Mouse (Mus musculus) ES-E14 (cell line): ENCODE data around the gene Upf1.

Experiments used
- HCFC1 ChIP-seq: IDR thresholded peaks from 2 replicates; pipeline ENCODE4 v1.6.1; 2012; ENCODE audit warnings: low read length, inconsistent platforms, borderline replicate concordance; ENCODE audit not compliant: insufficient read depth
- MAFK ChIP-seq: IDR thresholded peaks from 2 replicates; pipeline ENCODE4 v1.6.1; 2014; ENCODE audit warnings: mild to moderate bottlenecking, low read depth, low read length, inconsistent platforms; ENCODE audit not compliant: insufficient read depth
- ZNF384 ChIP-seq: IDR thresholded peaks from 2 replicates; pipeline ENCODE4 v1.6.1; 2012; ENCODE audit warnings: low read depth, low read length, inconsistent platforms

DNA sequence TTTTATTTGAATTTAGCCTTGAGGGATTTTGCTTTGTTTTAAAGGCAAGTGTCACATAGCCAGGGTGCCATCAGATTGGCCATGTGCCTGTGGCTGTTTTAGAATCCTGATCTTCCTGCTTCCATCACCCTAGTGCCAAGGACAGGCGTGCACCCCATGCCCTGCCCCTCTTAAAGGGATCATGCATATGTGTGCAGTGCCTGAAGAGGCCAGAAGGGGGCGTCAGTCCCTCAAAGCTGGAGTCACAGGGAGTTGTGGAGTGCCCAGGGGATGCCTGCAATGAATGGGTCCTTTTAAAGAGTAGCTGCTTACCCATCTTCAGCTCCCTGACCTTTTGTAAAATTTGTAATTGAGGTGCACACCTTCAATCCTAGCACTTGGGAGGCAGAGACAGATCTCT, 43.8 kb downstream of the Upf1 start:
- TF ChIP-seq HCFC1 (no peak), ZNF384 (no peak), MAFK (no peak)
